Mouse (Mus musculus): ENCODE measurements at regions not wholly inside any gene's neighbourhood (a gene's known extent, or its start where the extent isn't known, plus 50 kb on each side); places are given as distances from the start of the nearest gene placed in this dataset.

DNA sequence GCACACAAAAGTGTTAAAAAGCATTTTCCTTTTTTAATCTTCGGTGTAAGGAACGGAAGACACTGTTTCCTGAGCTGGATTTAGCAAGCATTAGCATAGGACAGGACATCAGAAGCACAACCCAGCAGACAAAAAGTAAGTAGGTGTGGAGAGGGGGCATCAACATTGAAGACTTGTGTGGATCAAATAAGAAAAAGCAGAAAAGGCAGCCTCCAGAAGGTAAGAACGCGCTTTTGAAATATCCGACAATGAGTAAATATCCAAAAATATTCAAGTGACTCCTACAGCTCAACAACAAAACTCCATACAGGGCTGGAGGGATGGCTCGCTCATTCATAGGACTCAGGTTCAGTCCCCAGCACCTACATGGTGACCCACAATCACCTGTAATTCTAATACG is 286.9 kb downstream of the Pdcd6ip start:
- no peak for DNase-seq (ENCODE audit: low read depth, low spot score)

- DNase-seq (ENCODE audit: low read depth, low spot score): peak; percentile 67
These were observed 288.3 kb downstream of the Pdcd6ip start for GRCm38 (mm10) chr9:113419801-113420200.

GRCm38 (mm10) chr9:113417106-113417505 is 291.0 kb downstream of the Pdcd6ip start:
- no peak for DNase-seq (ENCODE audit: low read depth, low spot score)

DNA sequence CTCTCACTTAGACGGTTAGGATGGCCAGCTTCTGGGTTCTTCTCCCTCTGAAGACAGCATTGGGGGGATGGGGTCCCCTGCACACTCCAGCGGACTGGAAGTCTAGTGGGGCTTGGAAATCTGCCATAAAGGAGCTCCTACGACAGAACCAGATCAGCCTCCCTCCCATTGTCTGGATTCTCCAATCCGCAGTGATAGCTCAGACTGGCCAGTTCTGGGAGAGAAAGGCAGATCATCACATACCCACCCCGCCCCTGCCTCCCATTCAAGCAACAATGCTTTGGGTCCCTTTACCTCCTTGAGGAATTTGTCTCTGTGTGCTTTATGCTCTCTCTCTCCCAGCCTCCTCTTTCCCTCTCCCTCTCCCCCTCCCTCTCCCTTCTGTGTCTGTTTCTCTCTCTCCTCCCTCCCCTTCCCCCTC is 292.5 kb downstream of the Pdcd6ip start:
- peak; percentile 60 for DNase-seq (ENCODE audit: low read depth, low spot score)

GRCm38 (mm10) chr9:113414690-113415089 is 293.4 kb downstream of the Pdcd6ip start:
- DNase-seq (ENCODE audit: low read depth, low spot score): no peak

DNA sequence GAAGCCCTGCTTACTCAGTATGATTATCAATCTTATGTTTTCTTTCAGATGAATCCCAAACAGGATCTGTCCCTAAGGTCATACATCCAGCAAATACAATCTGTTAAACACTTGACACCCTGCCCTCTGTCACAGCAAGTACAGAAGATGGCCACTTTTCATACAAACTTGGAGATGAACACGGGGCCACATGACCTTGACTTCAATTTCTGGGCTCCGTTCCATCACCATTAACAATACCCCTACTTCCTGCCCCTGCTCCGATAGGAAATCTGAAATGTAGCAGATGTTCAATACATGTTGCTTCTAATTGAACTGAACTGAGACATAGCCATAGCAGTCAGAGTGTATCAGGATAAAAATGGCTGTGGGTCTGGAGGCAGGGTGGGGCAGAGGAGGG is 294.2 kb downstream of the Pdcd6ip start:
- no peak for DNase-seq (ENCODE audit: low read depth, low spot score)

- DNase-seq (ENCODE audit: low read depth, low spot score): no peak
These were observed 296.4 kb downstream of the Pdcd6ip start for GRCm38 (mm10) chr9:113411638-113412037.

GRCm38 (mm10) chr9:113408521-113408920 is 299.5 kb downstream of the Pdcd6ip start:
- DNase-seq (ENCODE audit: low read depth, low spot score): no peak

DNA sequence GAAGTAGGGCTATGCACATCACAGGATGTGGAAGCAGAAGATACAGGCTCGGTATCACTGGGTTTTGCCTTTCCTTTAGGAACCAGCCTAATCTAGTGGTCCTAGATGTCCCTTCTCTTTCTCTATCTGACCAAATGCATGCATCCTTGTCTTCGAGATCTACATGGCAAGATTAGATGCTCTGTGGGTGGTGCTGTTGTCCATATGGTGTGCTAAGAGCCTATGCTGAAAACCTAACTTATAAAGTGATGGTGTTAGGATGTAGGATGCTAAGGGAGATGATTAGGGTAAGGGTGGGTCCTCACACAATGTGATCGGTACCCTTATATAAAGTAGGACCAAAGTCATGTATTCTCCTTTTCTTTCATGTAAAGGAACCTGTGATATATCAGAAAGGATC is 313.7 kb downstream of the Pdcd6ip start:
- no peak for DNase-seq (ENCODE audit: low read depth, low spot score)

DNA sequence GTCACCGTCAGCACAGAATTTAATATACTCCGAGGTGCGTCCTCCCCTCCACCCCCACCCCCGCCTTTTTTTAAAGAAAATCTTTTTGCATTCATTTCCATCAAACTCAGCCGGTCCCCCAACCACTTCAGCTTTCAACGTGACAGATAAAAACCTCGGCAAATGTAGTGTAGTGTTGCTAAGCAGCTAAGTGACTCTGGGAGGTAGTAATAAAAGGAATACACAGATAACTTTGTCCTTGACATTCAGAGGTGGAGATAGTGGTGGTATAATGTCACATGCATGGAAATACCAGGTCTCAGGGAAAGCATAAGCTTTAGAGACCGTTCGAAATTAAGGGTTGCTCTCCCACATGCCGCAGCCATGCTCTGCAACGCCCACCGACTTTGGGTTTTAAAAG is 320.7 kb downstream of the Pdcd6ip start:
- no peak for DNase-seq (ENCODE audit: low read depth, low spot score)

- DNase-seq (ENCODE audit: low read depth, low spot score): no peak
These were observed 326.4 kb downstream of the Pdcd6ip start for GRCm38 (mm10) chr9:113381591-113382110.

DNA sequence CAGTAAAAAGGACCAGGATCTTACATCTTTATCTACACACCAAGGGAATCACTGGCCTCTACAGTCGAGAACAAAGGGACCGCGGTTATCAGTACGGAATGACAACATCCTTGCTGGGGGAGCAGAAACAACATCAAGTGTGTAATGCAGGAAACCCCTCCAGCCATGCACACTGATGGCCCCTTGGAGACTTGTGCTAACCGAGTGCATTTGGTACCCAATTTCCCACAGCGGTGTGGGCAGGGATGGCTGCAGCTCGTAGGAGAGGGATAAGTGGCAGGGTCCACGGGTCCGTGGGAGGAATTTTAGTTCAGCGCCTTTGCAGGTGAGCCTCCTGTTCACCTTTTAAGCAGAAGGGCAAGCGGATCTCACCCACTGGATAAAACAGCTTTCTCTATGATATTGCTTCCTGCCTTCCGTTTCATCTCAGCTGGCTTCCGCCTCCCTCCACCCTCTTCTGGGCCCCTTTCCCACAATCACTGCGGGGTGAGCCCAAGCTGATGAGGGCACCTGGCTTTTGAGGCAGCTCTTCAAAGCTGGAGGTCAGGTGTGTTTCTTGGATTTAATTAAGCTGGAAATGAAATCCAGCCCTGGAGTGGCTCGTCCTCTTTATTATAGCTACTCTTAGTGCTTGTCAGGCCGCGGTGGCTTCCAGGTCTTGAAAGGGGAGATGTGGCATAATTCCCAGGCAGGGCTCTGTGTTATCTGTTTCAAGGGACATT is 327.5 kb downstream of the Pdcd6ip start:
- DNase-seq (ENCODE audit: low read depth, low spot score): no peak

- DNase-seq (ENCODE audit: low read depth, low spot score): no peak
These were observed 329.5 kb downstream of the Pdcd6ip start for GRCm38 (mm10) chr9:113378525-113378924.

DNA sequence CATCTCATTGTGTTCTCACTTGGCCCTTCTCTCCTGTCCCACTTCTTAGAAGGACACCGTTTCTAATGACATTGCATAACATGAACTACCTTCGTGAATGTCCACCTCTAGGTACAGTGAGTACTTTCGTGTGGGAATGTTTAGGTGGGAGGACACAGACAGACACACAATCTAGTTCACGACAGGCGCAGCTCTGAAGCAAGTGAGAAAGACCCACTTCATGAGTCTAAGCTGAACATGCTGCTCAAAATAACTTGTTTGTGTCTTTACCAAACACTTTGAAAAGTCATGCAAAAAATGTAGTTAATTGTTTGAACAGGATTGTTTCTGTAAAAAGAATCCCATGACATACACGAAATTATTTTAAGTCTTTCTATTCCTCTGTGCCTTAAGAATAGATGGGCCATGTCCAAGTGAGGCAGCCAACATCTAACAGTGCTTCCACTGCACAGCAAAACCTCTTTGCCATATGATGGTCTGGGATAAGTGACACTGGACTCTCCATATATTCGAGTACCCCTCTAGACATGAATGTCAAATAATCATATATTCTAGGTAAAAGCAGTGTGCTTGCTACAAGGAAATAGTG is 336.2 kb downstream of the Pdcd6ip start:
- no peak for DNase-seq (ENCODE audit: low read depth, low spot score)

DNA sequence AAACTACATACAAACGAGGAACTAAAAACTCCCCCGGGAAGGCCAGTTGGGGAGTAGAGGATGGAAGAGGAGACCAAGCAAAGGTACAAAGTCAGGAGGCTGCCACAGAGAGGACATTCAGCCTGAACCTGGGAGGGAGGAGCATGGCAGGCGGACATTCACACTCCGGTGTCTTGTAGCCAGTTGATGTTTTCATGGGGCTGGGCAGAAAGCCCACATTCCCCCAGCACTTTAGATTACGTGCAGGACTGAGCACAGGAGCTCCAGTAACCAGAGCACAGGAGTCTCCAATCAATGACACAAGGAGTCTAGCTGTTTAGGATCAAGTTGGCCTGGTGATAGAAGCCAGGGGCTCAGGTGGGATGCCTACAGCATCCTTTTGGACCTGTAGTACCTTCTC is 360.1 kb downstream of the Pdcd6ip start:
- DNase-seq (ENCODE audit: low read depth, low spot score): no peak

- no peak for DNase-seq (ENCODE audit: low read depth, low spot score)
These were observed 361.5 kb downstream of the Pdcd6ip start for GRCm38 (mm10) chr9:113346531-113346930.

GRCm38 (mm10) chr9:113342131-113342530 is 365.9 kb downstream of the Pdcd6ip start:
- no peak for DNase-seq (ENCODE audit: low read depth, low spot score)

DNA sequence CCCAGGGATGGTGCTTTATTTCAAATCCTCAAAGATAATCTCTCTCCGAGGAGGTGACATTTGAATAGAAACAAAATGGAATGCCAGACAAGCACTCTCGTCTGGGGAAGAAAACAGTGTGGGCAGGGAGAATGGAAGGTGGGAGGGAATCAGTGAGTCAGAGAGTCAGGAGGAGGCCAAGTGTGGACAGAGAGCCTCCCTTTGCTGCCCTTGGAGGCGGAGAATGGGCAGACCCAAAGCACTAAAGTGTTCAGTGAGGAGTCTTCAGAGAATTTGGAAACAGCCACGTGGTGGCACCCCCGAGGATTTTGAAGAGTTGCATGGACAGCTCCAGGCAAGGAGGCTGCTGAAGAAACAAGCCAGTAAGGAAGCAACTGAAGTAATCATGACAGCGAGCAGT is 367.2 kb downstream of the Pdcd6ip start:
- DNase-seq (ENCODE audit: low read depth, low spot score): no peak

DNA sequence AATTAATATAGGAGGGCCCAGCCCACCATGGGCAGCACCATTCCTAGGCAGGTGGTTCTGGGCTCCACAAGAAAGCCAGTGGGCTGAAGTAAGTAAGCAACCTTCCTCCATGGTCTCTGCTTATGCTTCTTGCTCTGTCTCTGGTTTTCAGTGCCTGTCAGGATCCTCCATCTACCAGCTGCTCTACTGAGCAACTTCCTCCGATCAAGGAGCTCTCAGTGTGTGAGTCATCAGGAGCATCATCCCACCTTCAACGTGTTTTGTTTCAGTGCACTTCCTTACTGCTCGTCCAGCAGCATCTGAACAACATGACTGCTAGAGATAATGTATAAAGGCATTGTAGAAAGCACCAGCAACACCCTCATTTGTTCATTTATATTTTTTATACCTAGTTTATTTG is 368.0 kb downstream of the Pdcd6ip start:
- DNase-seq (ENCODE audit: low read depth, low spot score): no peak

- peak; percentile 82 for DNase-seq (ENCODE audit: low read depth, low spot score)
These were observed 383.6 kb downstream of the Pdcd6ip start for GRCm38 (mm10) chr9:113324489-113324888.

- DNase-seq (ENCODE audit: low read depth, low spot score): no peak
These were observed 398.1 kb downstream of the Pdcd6ip start for GRCm38 (mm10) chr9:113309707-113310574.

GRCm38 (mm10) chr9:113305761-113306160 is 402.3 kb downstream of the Pdcd6ip start:
- no peak for DNase-seq (ENCODE audit: low read depth, low spot score)

Measured in ES-CJ7 (cell line).